Mouse (Mus musculus) spleen, adult 2 months (tissue): ENCODE data around the gene Zfp605. TPM values are rescaled to one million over a fixed set of nuclear protein-coding genes. Genes with fewer than 3 reads are reported as not detected.

ENCODE experiments used
- DNase-seq, 2 experiments: peaks; one replicate each; pipeline versions ENCODE4 v3.0.0 to v3.0.0-alpha.2; 2012 to 2021; ENCODE audit warnings: low spot score in 2 of 2, low read depth in 1 of 2
- H3K27ac ChIP-seq: fragments of 200-500 bp; 2 replicates; pipeline ENCODE4 v1.5.1; 2012; ENCODE audit warnings: low read length, inconsistent platforms; ENCODE audit not compliant: insufficient read depth
- H3K27me3 ChIP-seq: fragments of 200-500 bp; 2 replicates; pipeline ENCODE4 v1.6.1; 2012; ENCODE audit warnings: mild to moderate bottlenecking, moderate library complexity, low read length, inconsistent platforms; ENCODE audit not compliant: control insufficient read depth, insufficient read depth
- H3K36me3 ChIP-seq: fragments of 200-500 bp; 2 replicates; pipeline ENCODE4 v1.6.1; 2012; ENCODE audit warnings: mild to moderate bottlenecking, low read length, inconsistent platforms; ENCODE audit not compliant: control insufficient read depth, insufficient read depth
- H3K4me1 ChIP-seq: fragments of 200-500 bp; 2 replicates; pipeline ENCODE4 v1.6.1; 2011; ENCODE audit warnings: inconsistent platforms; ENCODE audit not compliant: control insufficient read depth, insufficient read depth, insufficient read length
- H3K4me3 ChIP-seq: fragments of 200-500 bp; 2 replicates; pipeline ENCODE4 v1.5.1; 2011; ENCODE audit warnings: mild to moderate bottlenecking, inconsistent platforms; ENCODE audit not compliant: insufficient read depth, insufficient read length; ENCODE audit errors: extremely low read depth
- CTCF ChIP-seq: fragments of 200-500 bp; IDR thresholded peaks from 2 replicates; pipeline ENCODE4 v1.5.1; 2011; ENCODE audit warnings: mild to moderate bottlenecking, inconsistent platforms; ENCODE audit not compliant: insufficient read depth, insufficient read length, insufficient replicate concordance; ENCODE audit errors: extremely low read depth
- POLR2A ChIP-seq: fragments of 200-500 bp; IDR thresholded peaks from 2 replicates; pipeline ENCODE4 v1.6.1; 2011; ENCODE audit warnings: low read depth, low read length, inconsistent platforms
- WGBS: fragments of 180-500 bp; shearing (Covaris S2); methylation state at CpG from one replicate; pipeline ENCODE4 v1.1.7; 2018; 5-methylcytosine and 5-hydroxymethylcytosine counted together
- polyA plus RNA-seq: library from polyadenylated mRNA; depleted of rRNA; stranded (reverse); fragments of >200 nt; gene quantifications from 2 replicates; pipeline ENCODE4 v1.2.3, GENCODE M21; 2012

Gene Zfp605
- polyA plus RNA-seq, 1 experiment, result 0.32 TPM

- H3K36me3 ChIP-seq, result peaks cover 9% of the 10 kb centered on the region
- no peaks in the 10 kb centered on the region for H3K27me3 ChIP-seq
- H3K27ac ChIP-seq, result no peak overlapping the region
- no peak for DNase-seq
- TF ChIP-seq POLR2A (no peak), CTCF (no peak)
- peaks cover 8% of the 10 kb centered on the region for H3K4me1 ChIP-seq
- 69% methylated on average over 1 of the region's 1 CpGs for WGBS
- H3K4me3 ChIP-seq, result no peak overlapping the region
These were observed 10.9 kb upstream of the Zfp605 start for GRCm38 (mm10) chr5:110098991-110099477.

DNA sequence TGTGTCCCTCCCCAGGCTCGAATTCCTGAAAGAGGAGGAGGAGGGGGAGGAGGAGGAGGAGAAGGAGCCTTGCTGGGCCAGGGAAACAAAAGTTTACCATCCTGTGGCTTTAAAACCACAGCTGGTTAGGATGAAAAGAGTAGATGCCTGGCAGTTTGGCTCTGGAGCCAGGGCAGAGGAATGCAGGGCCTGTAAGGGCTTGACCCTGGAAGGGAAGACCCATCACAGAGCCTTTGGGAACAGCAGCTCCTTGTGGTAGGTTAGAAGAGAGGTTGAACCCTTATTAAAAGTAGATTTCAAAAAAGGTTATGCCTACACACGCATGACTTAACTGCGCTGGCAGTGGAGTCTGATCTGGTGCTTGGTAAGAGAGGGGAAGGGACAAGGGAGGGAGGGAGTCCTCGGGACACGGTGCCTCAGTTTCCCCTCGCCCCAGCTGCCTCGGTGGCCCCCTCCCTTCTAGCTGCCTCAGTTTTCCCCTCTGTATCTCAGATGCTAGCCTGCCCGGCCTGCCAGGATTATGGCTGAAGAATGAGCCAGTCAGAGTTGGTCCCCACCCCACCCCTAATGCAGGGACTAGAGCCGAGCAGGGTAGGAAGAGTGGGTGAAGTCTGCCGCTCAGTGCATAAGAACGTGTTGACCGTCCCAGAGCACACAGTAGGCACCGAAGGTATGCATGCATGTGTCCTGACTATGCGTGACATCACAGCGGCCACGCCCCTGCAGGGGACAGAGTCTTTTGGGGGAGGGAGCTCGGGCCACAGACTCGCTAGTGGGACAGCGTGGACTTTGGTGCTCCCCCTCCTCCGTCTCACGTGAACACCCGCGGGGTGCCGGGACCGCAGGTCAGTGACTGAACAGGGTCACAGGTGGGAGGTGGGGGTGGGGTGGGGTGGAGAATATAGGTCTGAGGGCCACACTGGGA is 10.0 kb upstream of the Zfp605 start, which contains the start of gene Plcxd1:
TSS of gene Plcxd1 (plus strand) at position 314 of the 925 bp plus-strand sequence.
- Histone ChIP-seq H3K4me1 (peaks cover 8% of the 10 kb centered on the region), H3K27ac (no peak within 1 kb of the TSS), H3K27me3 (no peaks in the 10 kb centered on the region), H3K36me3 (peaks cover 17% of the 10 kb centered on the region), H3K4me3 (peak within 1 kb of the TSS; percentile 56; the same call in 1 of the 2 replicates)
- 53% methylated on average over 25 of the region's 25 CpGs for WGBS
- TF ChIP-seq POLR2A (no peak), CTCF (no peak)
- no peak for DNase-seq

GRCm38 (mm10) chr5:110100921-110101631 is 8.8 kb upstream of the Zfp605 start:
- peak; percentile 24 to 27 for DNase-seq
- peaks cover 20% of the 10 kb centered on the region for H3K36me3 ChIP-seq
- no peak overlapping the region for H3K27ac ChIP-seq
- no peak for TF ChIP-seq POLR2A
- WGBS, result 3% methylated on average over 36 of the region's 37 CpGs
- peaks cover 8% of the 10 kb centered on the region for H3K4me1 ChIP-seq
- no peaks in the 10 kb centered on the region for H3K27me3 ChIP-seq
- peak overlapping the region; percentile 56 for H3K4me3 ChIP-seq

GRCm38 (mm10) chr5:110101716-110102347 is 8.1 kb upstream of the Zfp605 start:
- peak; percentile 31 to 38 for DNase-seq
- H3K27me3 ChIP-seq, result no peaks in the 10 kb centered on the region

GRCm38 (mm10) chr5:110102429-110102828 is 7.5 kb upstream of the Zfp605 start:
- Histone ChIP-seq H3K4me3 (no peak overlapping the region), H3K4me1 (peaks cover 12% of the 10 kb centered on the region), H3K27ac (no peak overlapping the region), H3K36me3 (peaks cover 20% of the 10 kb centered on the region), H3K27me3 (no peaks in the 10 kb centered on the region)
- DNase-seq, result no peak
- WGBS, result 94% methylated on average over 13 of the region's 13 CpGs
- TF ChIP-seq CTCF (no peak), POLR2A (no peak)

More at GRCm38 (mm10) chr5:110101716-110102347, 8.1 kb upstream of the Zfp605 start:
- H3K4me1 ChIP-seq, result peaks cover 9% of the 10 kb centered on the region
- no peak overlapping the region for H3K27ac ChIP-seq
- peak overlapping the region; percentile 56 for H3K4me3 ChIP-seq
- TF ChIP-seq CTCF (no peak), POLR2A (no peak)
- WGBS, result 24% methylated on average over 34 of the region's 34 CpGs
- peaks cover 20% of the 10 kb centered on the region for H3K36me3 ChIP-seq

GRCm38 (mm10) chr5:110102853-110103625 is 6.9 kb upstream of the Zfp605 start:
- Histone ChIP-seq H3K36me3 (peaks cover 20% of the 10 kb centered on the region), H3K27me3 (no peaks in the 10 kb centered on the region), H3K4me1 (peaks cover 12% of the 10 kb centered on the region), H3K4me3 (no peak overlapping the region), H3K27ac (no peak overlapping the region)
- DNase-seq, result no peak
- WGBS, result 93% methylated on average over 19 of the region's 19 CpGs
- TF ChIP-seq CTCF, result no peak
- TF ChIP-seq POLR2A, result no peak
